In the genomic region with DNA sequence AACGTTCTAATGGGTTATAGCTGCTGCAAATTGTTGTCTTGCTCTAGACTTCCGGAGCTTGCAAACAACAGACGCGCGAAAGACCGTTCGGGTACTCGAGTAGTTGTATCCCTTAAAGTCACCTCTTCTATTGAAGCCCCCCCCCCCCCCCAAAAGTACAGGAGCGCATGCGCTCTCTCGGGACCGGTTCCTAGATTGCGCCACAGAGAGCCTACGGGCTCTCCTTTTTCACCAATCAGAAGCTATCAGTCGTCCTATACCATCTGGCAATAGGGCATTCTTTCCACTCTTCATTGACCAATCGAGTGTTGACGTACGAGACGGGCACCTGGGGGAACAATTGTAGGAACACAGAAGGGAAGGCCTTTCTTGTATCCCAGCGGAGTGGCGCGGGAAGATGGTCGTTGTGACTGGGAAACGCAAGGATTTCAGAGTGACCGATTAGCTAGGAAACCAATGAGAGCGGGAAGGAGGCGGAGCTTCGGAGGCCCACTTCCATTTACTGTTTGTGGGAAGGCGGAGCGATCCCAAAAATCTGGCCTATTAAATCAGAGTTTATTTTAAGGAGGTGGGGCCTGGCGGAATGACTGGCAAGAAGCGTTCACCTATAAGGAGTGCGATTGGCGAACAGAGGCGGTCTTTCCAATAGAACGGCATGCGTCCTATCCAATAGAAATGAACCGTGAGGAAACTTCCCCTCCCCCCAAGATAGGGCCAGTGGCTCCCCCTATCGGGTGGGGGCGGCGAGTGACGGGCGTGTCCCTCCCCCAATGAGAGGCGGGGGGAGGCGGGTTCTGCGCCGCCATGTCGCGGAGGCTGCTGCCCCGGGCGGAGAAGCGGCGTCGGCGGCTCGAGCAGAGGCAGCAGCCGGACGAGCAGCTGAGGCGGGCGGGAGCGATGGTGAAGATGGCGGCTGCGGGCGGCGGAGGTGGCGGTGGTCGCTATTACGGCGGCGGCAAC, we compare ENCODE assay signal across 8 mouse cellular contexts. TPM values are rescaled to one million over a fixed set of nuclear protein-coding genes. Genes with fewer than 3 reads are reported as not detected.
DNase-seq lines count a peak whose midpoint lies in the region; ATAC-seq and TF ChIP-seq lines count a peak whose summit lies in the region.

No protein-coding gene starts in this region.

- no peaks in the 10 kb centered on the region for H3K27me3 ChIP-seq in CH12.LX (replicated peaks)
- H3K27me3 ChIP-seq in forebrain, embryonic 11.5 days (ENCODE audit: control insufficient read depth, insufficient read depth, low read length), result no peaks in the 10 kb centered on the region
- H3K27me3 ChIP-seq in heart, embryonic 16.5 days (ENCODE audit: control insufficient read depth, insufficient read depth, low read length), result no peaks in the 10 kb centered on the region
- no peaks in the 10 kb centered on the region for H3K27me3 ChIP-seq in liver, embryonic 16.5 days (ENCODE audit: control insufficient read depth, insufficient read depth, low read depth, low read length)
- no peaks in the 10 kb centered on the region for H3K27me3 ChIP-seq in neural tube, embryonic 13.5 days
- no peaks in the 10 kb centered on the region for H3K27me3 ChIP-seq in testis, adult 2 months (ENCODE audit: control insufficient read depth, insufficient read depth, low read length)

- peak; percentile 70 for TF ChIP-seq POLR2A in CH12.LX (IDR thresholded peaks at IDR 0.05; ENCODE audit: low read depth, low read length)
- TF ChIP-seq POLR2A in testis, adult 2 months (IDR thresholded peaks at IDR 0.05; ENCODE audit: control insufficient read depth, low read depth, low read length), result peak; percentile 93

- peaks cover 6 to 45% of the 10 kb centered on the region in 2 experiments for H3K4me1 ChIP-seq in CH12.LX (ENCODE audit: control insufficient read depth in 1 of 2, insufficient read depth in 2 of 2)
- peaks cover 26% of the 10 kb centered on the region for H3K4me1 ChIP-seq in forebrain, embryonic 11.5 days (replicated peaks; ENCODE audit: control insufficient read depth, insufficient read depth, low read length)
- H3K4me1 ChIP-seq in heart, embryonic 16.5 days (ENCODE audit: control insufficient read depth, insufficient read depth, low read length), result peaks cover 31% of the 10 kb centered on the region
- peaks cover 47% of the 10 kb centered on the region for H3K4me1 ChIP-seq in liver, embryonic 16.5 days (ENCODE audit: control insufficient read depth, low read depth, low read length)
- peaks cover 47% of the 10 kb centered on the region for H3K4me1 ChIP-seq in neural tube, embryonic 13.5 days (replicated peaks)
- peaks cover 12% of the 10 kb centered on the region for H3K4me1 ChIP-seq in testis, adult 2 months (ENCODE audit: control insufficient read depth, insufficient read depth, low read length)

- peak overlapping the region; percentile 68 to 96 (median 74) for H3K4me3 ChIP-seq in CH12.LX (replicated peaks in 1 of 3; ENCODE audit: low read depth in 2 of 3, low read length in 2 of 3, poor library complexity in 1 of 3)
- H3K4me3 ChIP-seq in forebrain, embryonic 11.5 days (ENCODE audit: low read depth, low read length), result peak overlapping the region; percentile 92
- H3K4me3 ChIP-seq in heart, embryonic 16.5 days (ENCODE audit: low read length), result peak overlapping the region; percentile 89
- peak overlapping the region; percentile 93 for H3K4me3 ChIP-seq in liver, embryonic 16.5 days (ENCODE audit: low read depth, low read length)
- peak overlapping the region; percentile 73 for H3K4me3 ChIP-seq in neural tube, embryonic 13.5 days
- peak overlapping the region; percentile 93 for H3K4me3 ChIP-seq in testis, adult 2 months (ENCODE audit: control insufficient read depth, low read depth, low read length)

- H3K9me3 ChIP-seq in CH12.LX (replicated peaks; ENCODE audit: low read length), result no peaks in the 10 kb centered on the region
- no peaks in the 10 kb centered on the region for H3K9me3 ChIP-seq in forebrain, embryonic 11.5 days (ENCODE audit: control insufficient read depth, low read length)
- H3K9me3 ChIP-seq in heart, embryonic 16.5 days (replicated peaks; ENCODE audit: control insufficient read depth, low read length), result no peaks in the 10 kb centered on the region
- no peaks in the 10 kb centered on the region for H3K9me3 ChIP-seq in liver, embryonic 16.5 days (replicated peaks; ENCODE audit: control insufficient read depth, low read length)
- H3K9me3 ChIP-seq in neural tube, embryonic 13.5 days, result no peaks in the 10 kb centered on the region

- H3K27ac ChIP-seq in CH12.LX (ENCODE audit: insufficient read depth, low read depth), result peak overlapping the region; percentile 93
- peak overlapping the region; percentile 98 for H3K27ac ChIP-seq in forebrain, embryonic 11.5 days (ENCODE audit: low read depth, low read length)
- H3K27ac ChIP-seq in heart, embryonic 16.5 days (ENCODE audit: low read length), result peak overlapping the region; percentile 100
- H3K27ac ChIP-seq in liver, embryonic 16.5 days (ENCODE audit: low read length), result peak overlapping the region; percentile 99
- peak overlapping the region; percentile 100 for H3K27ac ChIP-seq in neural tube, embryonic 13.5 days (replicated peaks)
- peak overlapping the region; percentile 97 for H3K27ac ChIP-seq in testis, adult 2 months (ENCODE audit: control insufficient read depth, insufficient read depth, low read depth, low read length)

- peak overlapping the region; percentile 40 for H3K4me2 ChIP-seq in CH12.LX (ENCODE audit: insufficient read depth, low read depth, poor library complexity, severe bottlenecking)
- peak overlapping the region; percentile 97 for H3K4me2 ChIP-seq in forebrain, embryonic 11.5 days (ENCODE audit: low read depth, low read length, severe bottlenecking)
- H3K4me2 ChIP-seq in heart, embryonic 16.5 days (ENCODE audit: low read depth, low read length), result peak overlapping the region; percentile 98
- H3K4me2 ChIP-seq in liver, embryonic 16.5 days (ENCODE audit: low read depth, low read length), result peak overlapping the region; percentile 100
- peak overlapping the region; percentile 97 for H3K4me2 ChIP-seq in neural tube, embryonic 13.5 days

- DNase-seq in CH12.LX (ENCODE audit: extremely low read depth), result peak; percentile 99
- DNase-seq in c-Kit-positive CD71-positive TER-119-negative erythroid progenitor cells, embryonic 14.5 days (ENCODE audit: low read depth), result peak; percentile 98
- peak; percentile 99 for DNase-seq in forebrain, embryonic 11.5 days (ENCODE audit: low spot score)
- DNase-seq in kidney, postnatal 36 days, result peak; percentile 98 to 100

- peak in 1 of 2 experiments; percentile 57; a peak in 2 of 4 replicates for TF ChIP-seq CTCF in CH12.LX (conservative IDR thresholded peaks at IDR 0.05 in 1 of 2, IDR thresholded peaks at IDR 0.05 in 1 of 2; ENCODE audit: low read depth in 2 of 2, low read length in 2 of 2)
- TF ChIP-seq CTCF in testis, adult 2 months (IDR thresholded peaks at IDR 0.05; ENCODE audit: control insufficient read depth, insufficient read depth, insufficient replicate concordance, low read depth, low read length), result no peak

- dilution Hi-C loops in CH12.LX (cut with MboI; ENCODE audit: extremely low pct_ligation_motif_present, extremely low pct_unique_long_range_greater_than_20kb, low sequenced_read_pairs), result no loop called here

- in situ Hi-C loops in CH12.LX (cut with MboI; ENCODE audit: low pct_ligation_motif_present, low pct_unique_long_range_greater_than_20kb, low sequenced_read_pairs), result no loop called here

- H3K9ac ChIP-seq in CH12.LX (ENCODE audit: insufficient read depth, low read depth), result peak overlapping the region; percentile 100
- peak overlapping the region; percentile 97 for H3K9ac ChIP-seq in forebrain, embryonic 11.5 days (ENCODE audit: low read length)
- H3K9ac ChIP-seq in heart, embryonic 16.5 days (ENCODE audit: low read length), result peak overlapping the region; percentile 98
- peak overlapping the region; percentile 95 for H3K9ac ChIP-seq in liver, embryonic 16.5 days (ENCODE audit: low read depth, low read length)
- H3K9ac ChIP-seq in neural tube, embryonic 13.5 days, result peak overlapping the region; percentile 94

- no peak for TF ChIP-seq EP300 in CH12.LX (IDR thresholded peaks at IDR 0.05; ENCODE audit: low read length)

- peak; percentile 91 for ATAC-seq in forebrain, embryonic 11.5 days (replicated peaks; ENCODE audit: low FRiP score)
- peak; percentile 85 for ATAC-seq in heart, embryonic 16.5 days (replicated peaks; ENCODE audit: extremely low read depth, insufficient read depth, low FRiP score)
- peak; percentile 88 for ATAC-seq in liver, embryonic 16.5 days (ENCODE audit: low read depth)
- peak; percentile 93 for ATAC-seq in neural tube, embryonic 13.5 days (ENCODE audit: low read depth)

- under 1% methylated on average over 69 of the region's 70 CpGs for WGBS in forebrain, embryonic 11.5 days
- under 1% methylated on average over 70 of the region's 70 CpGs for WGBS in heart, embryonic 16.5 days
- WGBS in liver, embryonic 16.5 days (ENCODE audit: insufficient replicate concordance), result under 1% methylated on average over 69 of the region's 70 CpGs
- under 1% methylated on average over 70 of the region's 70 CpGs for WGBS in neural tube, embryonic 13.5 days

- TF ChIP-seq RAD21 in CH12.LX (IDR thresholded peaks at IDR 0.05; ENCODE audit: low read depth, low read length), result no peak

- H3K79me2 ChIP-seq in CH12.LX (replicated peaks; ENCODE audit: control insufficient read depth, extremely low read depth, insufficient read depth, poor library complexity, severe bottlenecking), result peaks cover 41% of the 10 kb centered on the region

- H3K36me3 ChIP-seq in CH12.LX (replicated peaks in 1 of 2; ENCODE audit: control insufficient read depth in 1 of 2, insufficient read depth in 1 of 2, low read length in 1 of 2), result peaks cover 32 to 36% of the 10 kb centered on the region in 2 experiments
- H3K36me3 ChIP-seq in forebrain, embryonic 11.5 days (ENCODE audit: control insufficient read depth, insufficient read depth, low read length), result peaks cover 21% of the 10 kb centered on the region
- H3K36me3 ChIP-seq in heart, embryonic 16.5 days (ENCODE audit: control insufficient read depth, insufficient read depth), result peaks cover 28% of the 10 kb centered on the region
- peaks cover 24% of the 10 kb centered on the region for H3K36me3 ChIP-seq in liver, embryonic 16.5 days (ENCODE audit: control insufficient read depth, insufficient read depth)
- peaks cover 33% of the 10 kb centered on the region for H3K36me3 ChIP-seq in neural tube, embryonic 13.5 days
- H3K36me3 ChIP-seq in testis, adult 2 months (ENCODE audit: control insufficient read depth, insufficient read depth, low read length), result peaks cover 9% of the 10 kb centered on the region

RNA-seq across cellular contexts. Expression of gene Hnrnpl, which starts 2.0 kb away (rescaled TPM):
- total RNA-seq in CH12.LX (2012; rRNA removed), result 296 and 342 TPM in 2 replicates
- 365 and 371 TPM in 2 replicates for total RNA-seq in CH12.LX (2014; rRNA removed)
- 640 and 645 TPM in 2 replicates for polyA plus RNA-seq in CH12.LX (2012; ENCODE audit: insufficient read length, low read depth)
- polyA plus RNA-seq in forebrain, embryonic 11.5 days (2014; fragmentation: Nextera tagmentation; extraction: Ambion mirVana), result 338 and 382 TPM in 2 replicates
- polyA plus RNA-seq in heart, embryonic 16.5 days (2015; fragmentation: Nextera tagmentation; extraction: Ambion mirVana), result 135 and 139 TPM in 2 replicates
- 69.0 and 80.7 TPM in 2 replicates for polyA plus RNA-seq in liver, embryonic 16.5 days (2015; fragmentation: Nextera tagmentation; extraction: Ambion mirVana)
- polyA plus RNA-seq in neural tube, embryonic 13.5 days (2015; fragmentation: Nextera tagmentation; extraction: Ambion mirVana), result 214 and 237 TPM in 2 replicates
- polyA plus RNA-seq in testis, adult 2 months (2012; rRNA removed), result 162 and 200 TPM in 2 replicates

RNA-seq across cellular contexts. Expression of gene Ech1, which starts 14.6 kb away (rescaled TPM):
- total RNA-seq in CH12.LX (2012; rRNA removed), result 103 and 124 TPM in 2 replicates
- 119 and 121 TPM in 2 replicates for total RNA-seq in CH12.LX (2014; rRNA removed)
- polyA plus RNA-seq in CH12.LX (2012; ENCODE audit: insufficient read length, low read depth), result 65.1 and 67.6 TPM in 2 replicates
- 70.6 and 74.0 TPM in 2 replicates for polyA plus RNA-seq in forebrain, embryonic 11.5 days (2014; fragmentation: Nextera tagmentation; extraction: Ambion mirVana)
- polyA plus RNA-seq in heart, embryonic 16.5 days (2015; fragmentation: Nextera tagmentation; extraction: Ambion mirVana), result 281 and 288 TPM in 2 replicates
- 172 and 201 TPM in 2 replicates for polyA plus RNA-seq in liver, embryonic 16.5 days (2015; fragmentation: Nextera tagmentation; extraction: Ambion mirVana)
- polyA plus RNA-seq in neural tube, embryonic 13.5 days (2015; fragmentation: Nextera tagmentation; extraction: Ambion mirVana), result 88.7 and 98.1 TPM in 2 replicates
- polyA plus RNA-seq in testis, adult 2 months (2012; rRNA removed), result 124 and 147 TPM in 2 replicates

RNA-seq across cellular contexts. Expression of gene Rinl, which starts 21.6 kb away (rescaled TPM):
- total RNA-seq in CH12.LX (2012; rRNA removed) (60.9 and 65.5 TPM in 2 replicates), CH12.LX (2014; rRNA removed) (41.5 and 46.1 TPM in 2 replicates)
- 60.6 and 61.8 TPM in 2 replicates for polyA plus RNA-seq in CH12.LX (2012; ENCODE audit: insufficient read length, low read depth)
- polyA plus RNA-seq in forebrain, embryonic 11.5 days (2014; fragmentation: Nextera tagmentation; extraction: Ambion mirVana), result 2.1 and 2.4 TPM in 2 replicates
- polyA plus RNA-seq in heart, embryonic 16.5 days (2015; fragmentation: Nextera tagmentation; extraction: Ambion mirVana), result 5.8 and 11.1 TPM in 2 replicates
- 8.1 and 8.7 TPM in 2 replicates for polyA plus RNA-seq in liver, embryonic 16.5 days (2015; fragmentation: Nextera tagmentation; extraction: Ambion mirVana)
- 1.7 and 2.6 TPM in 2 replicates for polyA plus RNA-seq in neural tube, embryonic 13.5 days (2015; fragmentation: Nextera tagmentation; extraction: Ambion mirVana)
- polyA plus RNA-seq in testis, adult 2 months (2012; rRNA removed), result 1.1 and 1.6 TPM in 2 replicates

RNA-seq across cellular contexts. Expression of gene Lgals4, which starts 23.3 kb away (rescaled TPM):
- total RNA-seq in CH12.LX (2012; rRNA removed) (3.9 and 7.0 TPM in 2 replicates), CH12.LX (2014; rRNA removed) (2.6 and 3.6 TPM in 2 replicates)
- polyA plus RNA-seq in CH12.LX (2012; ENCODE audit: insufficient read length, low read depth), result 6.5 and 7.2 TPM in 2 replicates
- polyA plus RNA-seq in forebrain, embryonic 11.5 days (2014; fragmentation: Nextera tagmentation; extraction: Ambion mirVana), result 1.1 and 1.7 TPM in 2 replicates
- polyA plus RNA-seq in heart, embryonic 16.5 days (2015; fragmentation: Nextera tagmentation; extraction: Ambion mirVana), result 12.3 and 17.4 TPM in 2 replicates
- polyA plus RNA-seq in liver, embryonic 16.5 days (2015; fragmentation: Nextera tagmentation; extraction: Ambion mirVana), result 6.2 and 22.3 TPM in 2 replicates
- polyA plus RNA-seq in neural tube, embryonic 13.5 days (2015; fragmentation: Nextera tagmentation; extraction: Ambion mirVana), result 5.0 and 6.2 TPM in 2 replicates
- 13.8 and 17.5 TPM in 2 replicates for polyA plus RNA-seq in testis, adult 2 months (2012; rRNA removed)

RNA-seq across cellular contexts. Expression of gene Nfkbib, which starts 43.1 kb away (rescaled TPM):
- total RNA-seq in CH12.LX (2012; rRNA removed) (59.3 and 62.8 TPM in 2 replicates), CH12.LX (2014; rRNA removed) (24.6 and 30.5 TPM in 2 replicates)
- polyA plus RNA-seq in CH12.LX (2012; ENCODE audit: insufficient read length, low read depth), result 97.5 and 101 TPM in 2 replicates
- 45.6 and 49.9 TPM in 2 replicates for polyA plus RNA-seq in forebrain, embryonic 11.5 days (2014; fragmentation: Nextera tagmentation; extraction: Ambion mirVana)
- 34.7 and 41.0 TPM in 2 replicates for polyA plus RNA-seq in heart, embryonic 16.5 days (2015; fragmentation: Nextera tagmentation; extraction: Ambion mirVana)
- 29.3 TPM in 2 replicates for polyA plus RNA-seq in liver, embryonic 16.5 days (2015; fragmentation: Nextera tagmentation; extraction: Ambion mirVana)
- polyA plus RNA-seq in neural tube, embryonic 13.5 days (2015; fragmentation: Nextera tagmentation; extraction: Ambion mirVana), result 63.4 and 67.7 TPM in 2 replicates
- 134 and 152 TPM in 2 replicates for polyA plus RNA-seq in testis, adult 2 months (2012; rRNA removed)

Comparison
In these comparisons a context has a peak if more than half of its experiments do, and no peak if none do; other contexts are left out.
1. Peak in every context shown above with its lines: DNase-seq, ATAC-seq, H3K4me3 ChIP-seq and H3K27ac ChIP-seq.
2. H3K4me2 ChIP-seq: peak in every context shown above with its lines; median percentile 100 in liver, embryonic 16.5 days; 98 in heart, embryonic 16.5 days; 97 in forebrain, embryonic 11.5 days; 97 in neural tube, embryonic 13.5 days; 40 in CH12.LX.